Mouse (Mus musculus): ENCODE results near the gene Epo. TPM values are rescaled to one million over a fixed set of nuclear protein-coding genes. Genes with fewer than 3 reads are reported as not detected.

Epo gene
- polyA plus RNA-seq, 1 experiment, result not detected

DNA sequence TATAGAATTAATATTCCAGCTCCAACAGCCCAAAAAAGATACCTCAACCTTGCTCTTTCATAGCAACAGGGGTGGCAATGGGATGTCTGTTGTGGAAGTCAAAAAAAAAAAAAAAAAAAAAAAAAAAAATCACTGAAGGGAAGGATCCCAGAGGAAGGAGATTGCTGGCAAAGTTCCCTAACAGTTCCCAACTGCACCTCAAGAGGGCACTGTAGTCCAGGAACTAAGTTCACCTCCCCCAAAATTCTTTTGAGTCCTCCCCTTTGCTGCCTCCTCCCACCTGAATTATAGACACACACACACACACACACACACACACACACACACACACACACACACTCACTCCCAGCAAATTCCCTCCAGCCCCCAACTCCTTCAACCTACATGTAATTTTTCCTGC lies 51.9 kb downstream of the Epo start:
- Histone ChIP-seq H3K36me3 (ENCODE audit: control insufficient read depth, insufficient read depth, low read length) (no peaks in the 10 kb centered on the region), H3K4me1 (ENCODE audit: control insufficient read depth, insufficient read depth, insufficient read length, low read length) (no peaks in the 10 kb centered on the region), H3K27ac (ENCODE audit: insufficient read depth, low read depth, low read length) (no peak overlapping the region), H3K4me3 (ENCODE audit: low read depth, low read length) (no peak overlapping the region), H3K27me3 (ENCODE audit: control insufficient read depth, insufficient read depth, low read length) (no peaks in the 10 kb centered on the region)
- peak; percentile 30; the same call in 1 of the 2 replicates for TF ChIP-seq CTCF (IDR thresholded peaks at IDR 0.05; ENCODE audit: extremely low read depth, insufficient read length, insufficient replicate concordance, low read depth, low read length)
- TF ChIP-seq POLR2A (IDR thresholded peaks at IDR 0.05; ENCODE audit: low read depth, low read length), result no peak

GRCm38 (mm10) chr5:137476964-137477363 lies 56.1 kb downstream of the Epo start, which contains the start of gene Zan:
TSS of gene Zan (minus strand) at chr5:137477064.
- no peak within 1 kb of the TSS for H3K4me3 ChIP-seq (ENCODE audit: low read depth, low read length)
- 86% methylated on average over 5 of the region's 5 CpGs for WGBS
- no peaks in the 10 kb centered on the region for H3K27me3 ChIP-seq (ENCODE audit: control insufficient read depth, insufficient read depth, low read length)
- no peak within 1 kb of the TSS for H3K27ac ChIP-seq (ENCODE audit: insufficient read depth, low read depth, low read length)
- H3K4me1 ChIP-seq (ENCODE audit: control insufficient read depth, insufficient read depth, insufficient read length, low read length), result peaks cover 8% of the 10 kb centered on the region; the same call in 1 of the 2 replicates
- no peak for TF ChIP-seq POLR2A (IDR thresholded peaks at IDR 0.05; ENCODE audit: low read depth, low read length)
- H3K36me3 ChIP-seq (ENCODE audit: control insufficient read depth, insufficient read depth, low read length), result no peaks in the 10 kb centered on the region

- Histone ChIP-seq H3K36me3 (ENCODE audit: control insufficient read depth, insufficient read depth, low read length) (no peaks in the 10 kb centered on the region), H3K27ac (ENCODE audit: insufficient read depth, low read depth, low read length) (no peak overlapping the region), H3K27me3 (ENCODE audit: control insufficient read depth, insufficient read depth, low read length) (no peaks in the 10 kb centered on the region), H3K4me1 (ENCODE audit: control insufficient read depth, insufficient read depth, insufficient read length, low read length) (peaks cover 11% of the 10 kb centered on the region; the same call in 1 of the 2 replicates), H3K4me3 (ENCODE audit: low read depth, low read length) (no peak overlapping the region)
- WGBS, result 88% methylated on average over 2 of the region's 2 CpGs
- no peak for TF ChIP-seq POLR2A (IDR thresholded peaks at IDR 0.05; ENCODE audit: low read depth, low read length)
- no peak for TF ChIP-seq CTCF (IDR thresholded peaks at IDR 0.05; ENCODE audit: extremely low read depth, insufficient read length, insufficient replicate concordance, low read depth, low read length)
These were observed 58.7 kb downstream of the Epo start for GRCm38 (mm10) chr5:137474351-137474750.

DNA sequence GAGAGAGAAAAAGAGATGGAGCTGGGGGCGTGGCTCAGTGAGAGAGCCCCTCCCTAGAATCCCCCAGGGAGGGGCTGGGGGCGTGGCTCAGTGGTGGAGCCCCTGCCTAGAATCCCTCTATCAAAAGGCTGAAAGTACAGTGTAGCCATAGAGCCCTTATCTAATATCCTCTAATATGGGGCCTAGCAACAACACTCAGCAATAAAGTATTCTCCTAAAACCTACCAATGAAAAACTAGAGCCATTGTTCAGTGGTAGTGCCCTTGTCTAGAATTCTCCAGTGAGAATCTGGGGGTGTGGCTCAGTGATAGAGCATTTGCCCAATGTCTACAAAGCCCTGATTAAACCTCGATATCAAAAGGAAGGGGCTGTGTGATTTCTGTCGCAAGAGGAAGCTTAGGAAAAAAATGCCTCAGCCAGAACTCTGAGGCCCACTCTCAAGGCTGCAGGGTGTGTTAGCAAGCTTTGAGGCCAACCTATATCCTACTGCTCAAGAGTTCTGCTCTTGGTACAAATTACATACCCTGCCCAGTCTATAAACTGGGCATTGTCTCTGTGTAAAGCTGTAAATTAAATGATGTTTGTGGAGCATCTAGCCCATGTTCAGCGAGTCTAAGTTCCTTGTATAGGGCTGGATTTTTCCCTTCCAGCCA lies 60.7 kb downstream of the Epo start:
- H3K36me3 ChIP-seq (ENCODE audit: control insufficient read depth, insufficient read depth, low read length), result no peaks in the 10 kb centered on the region
- H3K4me3 ChIP-seq (ENCODE audit: low read depth, low read length), result no peak overlapping the region
- no peak for TF ChIP-seq POLR2A (IDR thresholded peaks at IDR 0.05; ENCODE audit: low read depth, low read length)
- TF ChIP-seq CTCF (IDR thresholded peaks at IDR 0.05; ENCODE audit: extremely low read depth, insufficient read length, insufficient replicate concordance, low read depth, low read length), result no peak
- H3K27ac ChIP-seq (ENCODE audit: insufficient read depth, low read depth, low read length), result peak overlapping the region; percentile 85
- peaks cover 14% of the 10 kb centered on the region; the same call in 1 of the 2 replicates for H3K4me1 ChIP-seq (ENCODE audit: control insufficient read depth, insufficient read depth, insufficient read length, low read length)
- no peaks in the 10 kb centered on the region for H3K27me3 ChIP-seq (ENCODE audit: control insufficient read depth, insufficient read depth, low read length)
- WGBS, result 17% methylated on average over 5 of the region's 5 CpGs

- Histone ChIP-seq H3K4me1 (ENCODE audit: control insufficient read depth, insufficient read depth, insufficient read length, low read length) (peaks cover 5% of the 10 kb centered on the region; the same call in 1 of the 2 replicates), H3K27ac (ENCODE audit: insufficient read depth, low read depth, low read length) (no peak overlapping the region), H3K4me3 (ENCODE audit: low read depth, low read length) (no peak overlapping the region), H3K36me3 (ENCODE audit: control insufficient read depth, insufficient read depth, low read length) (no peaks in the 10 kb centered on the region), H3K27me3 (ENCODE audit: control insufficient read depth, insufficient read depth, low read length) (no peaks in the 10 kb centered on the region)
- WGBS, result 95% methylated on average over 6 of the region's 6 CpGs
- TF ChIP-seq CTCF (IDR thresholded peaks at IDR 0.05; ENCODE audit: extremely low read depth, insufficient read length, insufficient replicate concordance, low read depth, low read length), result no peak
- no peak for TF ChIP-seq POLR2A (IDR thresholded peaks at IDR 0.05; ENCODE audit: low read depth, low read length)
These were observed 66.1 kb downstream of the Epo start for GRCm38 (mm10) chr5:137466946-137467345.

GRCm38 (mm10) chr5:137465049-137465448 lies 68.0 kb downstream of the Epo start:
- Histone ChIP-seq H3K27ac (ENCODE audit: insufficient read depth, low read depth, low read length) (no peak overlapping the region), H3K4me3 (ENCODE audit: low read depth, low read length) (no peak overlapping the region), H3K36me3 (ENCODE audit: control insufficient read depth, insufficient read depth, low read length) (no peaks in the 10 kb centered on the region), H3K27me3 (ENCODE audit: control insufficient read depth, insufficient read depth, low read length) (no peaks in the 10 kb centered on the region), H3K4me1 (ENCODE audit: control insufficient read depth, insufficient read depth, insufficient read length, low read length) (peaks cover 3% of the 10 kb centered on the region; the same call in 1 of the 2 replicates)
- no peak for TF ChIP-seq POLR2A (IDR thresholded peaks at IDR 0.05; ENCODE audit: low read depth, low read length)
- no peak for TF ChIP-seq CTCF (IDR thresholded peaks at IDR 0.05; ENCODE audit: extremely low read depth, insufficient read length, insufficient replicate concordance, low read depth, low read length)
- WGBS, result 59% methylated on average over 3 of the region's 3 CpGs

GRCm38 (mm10) chr5:137455866-137456591 lies 77.0 kb downstream of the Epo start:
- Histone ChIP-seq H3K27ac (ENCODE audit: insufficient read depth, low read depth, low read length) (peak overlapping the region; percentile 64), H3K36me3 (ENCODE audit: control insufficient read depth, insufficient read depth, low read length) (no peaks in the 10 kb centered on the region), H3K4me3 (ENCODE audit: low read depth, low read length) (no peak overlapping the region), H3K4me1 (ENCODE audit: control insufficient read depth, insufficient read depth, insufficient read length, low read length) (peaks cover 13% of the 10 kb centered on the region; the same call in 1 of the 2 replicates), H3K27me3 (ENCODE audit: control insufficient read depth, insufficient read depth, low read length) (no peaks in the 10 kb centered on the region)
- TF ChIP-seq POLR2A (IDR thresholded peaks at IDR 0.05; ENCODE audit: low read depth, low read length) (no peak), CTCF (IDR thresholded peaks at IDR 0.05; ENCODE audit: extremely low read depth, insufficient read length, insufficient replicate concordance, low read depth, low read length) (no peak)
- 13% methylated on average over 7 of the region's 7 CpGs for WGBS

Measured in small intestine, adult 2 months (tissue).